Mouse (Mus musculus) layer of hippocampus, adult 8-10 months (tissue): Measurements from ENCODE around the gene Tsku. TPM values are rescaled to one million over a fixed set of nuclear protein-coding genes. Genes with fewer than 3 reads are reported as not detected.

ENCODE experiments used
- DNase-seq, 2 experiments: peaks; one replicate each; pipeline ENCODE4 v3.0.0; 2022; ENCODE audit warnings: low spot score in 2 of 2
- total RNA-seq, 4 experiments: library from RNA; stranded (reverse); gene quantifications; 2 replicates each; pipeline ENCODE4 v1.2.4; 2022

Gene Tsku
- total RNA-seq: 1 to 10 TPM; 1.6 to 2.8 (median 2.3) TPM

GRCm38 (mm10) chr7:98361063-98361652 is at the start of gene Tsku:
Gene Tsku, minus strand, starts transcription at chr7:98361328.
- DNase-seq: peak; percentile 64 to 65

- no peak for DNase-seq
Measured at GRCm38 (mm10) chr7:98407615-98408014, 46.5 kb upstream of the Tsku start.

- peak in 1 of 2 experiments; percentile 12 for DNase-seq
Measured at GRCm38 (mm10) chr7:98403996-98404395, 42.9 kb upstream of the Tsku start.

GRCm38 (mm10) chr7:98402582-98403574 is 41.8 kb upstream of the Tsku start:
- DNase-seq: no peak

- DNase-seq: no peak
Measured at GRCm38 (mm10) chr7:98392466-98393201, 31.5 kb upstream of the Tsku start.

- DNase-seq: peak in 1 of 2 experiments; percentile 29
Measured at GRCm38 (mm10) chr7:98391351-98391936, 30.3 kb upstream of the Tsku start.

GRCm38 (mm10) chr7:98390486-98390885 is 29.4 kb upstream of the Tsku start:
- no peak for DNase-seq

GRCm38 (mm10) chr7:98389656-98390055 is 28.5 kb upstream of the Tsku start:
- no peak for DNase-seq

GRCm38 (mm10) chr7:98388881-98389501 is 27.9 kb upstream of the Tsku start:
- DNase-seq: peak in 1 of 2 experiments; percentile 53

- no peak for DNase-seq
Measured at GRCm38 (mm10) chr7:98387201-98387600, 26.1 kb upstream of the Tsku start.

- no peak for DNase-seq
Measured at GRCm38 (mm10) chr7:98385168-98385567, 24.0 kb upstream of the Tsku start.

GRCm38 (mm10) chr7:98383337-98383736 is 22.2 kb upstream of the Tsku start:
- DNase-seq: no peak

GRCm38 (mm10) chr7:98382784-98383183 is 21.7 kb upstream of the Tsku start:
- no peak for DNase-seq

- no peak for DNase-seq
Measured at GRCm38 (mm10) chr7:98380224-98380925, 19.2 kb upstream of the Tsku start.

GRCm38 (mm10) chr7:98379232-98379631 is 18.1 kb upstream of the Tsku start:
- DNase-seq: no peak

- DNase-seq: no peak
Measured at GRCm38 (mm10) chr7:98377257-98377656, 16.1 kb upstream of the Tsku start.

- DNase-seq: peak; percentile 49 to 56
Measured at GRCm38 (mm10) chr7:98371161-98371560, 10.0 kb upstream of the Tsku start.

- no peak for DNase-seq
Measured at GRCm38 (mm10) chr7:98369762-98370369, 8.7 kb upstream of the Tsku start.

- DNase-seq: no peak
Measured at GRCm38 (mm10) chr7:98361662-98362061, 534 bp upstream of the Tsku start.

GRCm38 (mm10) chr7:98360621-98360990 is 522 bp downstream of the Tsku start:
- DNase-seq: no peak
